Mouse (Mus musculus) limb, embryonic 11.5 days (tissue): ENCODE results near the gene Gm17606. TPM values are rescaled to one million over a fixed set of nuclear protein-coding genes. Genes with fewer than 3 reads are reported as not detected.
A peak's percentile ranks its signal among the peaks of the same experiment; 100 is the strongest.

Source experiments
- ATAC-seq: fragments of 200-750 bp; cut with Nextera tagmentation; 2 replicates; pipeline ENCODE4 v1.8.0; 2017; ENCODE audit warnings: low read depth; ENCODE audit not compliant: insufficient number of reproducible peaks, low FRiP score, low TSS enrichment
- DNase-seq: peaks from one replicate; pipeline ENCODE4 v3.0.0-alpha.2; 2015; ENCODE audit warnings: low spot score
- H3K27ac ChIP-seq: fragments of 300-500 bp; sonication (generic); replicated peaks from 2 replicates; pipeline ENCODE4 v1.5.1; 2014; ENCODE audit warnings: low read depth, mild to moderate bottlenecking, low read length
- H3K27me3 ChIP-seq: fragments of 300-500 bp; sonication (generic); 2 replicates; pipeline ENCODE4 v1.6.1; 2014; ENCODE audit warnings: mild to moderate bottlenecking, low read length, mixed read lengths; ENCODE audit not compliant: control insufficient read depth, insufficient read depth
- H3K36me3 ChIP-seq: fragments of 300-500 bp; sonication (generic); 2 replicates; pipeline ENCODE4 v1.6.1; 2014; ENCODE audit warnings: mild to moderate bottlenecking, low read length, moderate library complexity, mixed read lengths; ENCODE audit not compliant: control insufficient read depth, insufficient read depth
- H3K4me1 ChIP-seq: fragments of 300-500 bp; sonication (generic); 2 replicates; pipeline ENCODE4 v1.6.1; 2014; ENCODE audit warnings: low read length, mixed read lengths; ENCODE audit not compliant: control insufficient read depth, insufficient read depth
- H3K4me2 ChIP-seq: fragments of 300-500 bp; sonication (generic); 2 replicates; pipeline ENCODE4 v1.6.1; 2014; ENCODE audit warnings: low read depth, mild to moderate bottlenecking, moderate library complexity; ENCODE audit not compliant: severe bottlenecking
- H3K4me3 ChIP-seq: fragments of 300-500 bp; sonication (generic); 2 replicates; pipeline ENCODE4 v1.5.1; 2014; ENCODE audit warnings: low read depth, low read length
- H3K9ac ChIP-seq: fragments of 300-500 bp; sonication (generic); 2 replicates; pipeline ENCODE4 v1.6.1; 2014; ENCODE audit warnings: mild to moderate bottlenecking, low read length
- H3K9me3 ChIP-seq: fragments of 300-500 bp; sonication (generic); 2 replicates; pipeline ENCODE4 v1.6.1; 2016; ENCODE audit warnings: low read length; ENCODE audit not compliant: control insufficient read depth
- WGBS: fragments of 180-500 bp; shearing (Covaris S2); extraction: QIAGEN DNeasy Blood & Tissue Kit; methylation state at CpG from one replicate; pipeline ENCODE4 v1.1.7; 2014; 5-methylcytosine and 5-hydroxymethylcytosine counted together
- polyA plus RNA-seq: library from polyadenylated mRNA; unstranded; fragments of >200 nt; fragmentation: Nextera tagmentation; extraction: Ambion mirVana; gene quantifications from 2 replicates; pipeline ENCODE4 v1.2.1, GENCODE M21; 2014

The Gm17606 gene
- polyA plus RNA-seq, 1 experiment from 2014 or later = not detected

- no peak for ATAC-seq
- no peak overlapping the region for H3K4me2 ChIP-seq
- peaks cover 11% of the 10 kb centered on the region; the same call in 1 of the 2 replicates for H3K36me3 ChIP-seq
- no peaks in the 10 kb centered on the region for H3K9me3 ChIP-seq
- H3K27me3 ChIP-seq = no peaks in the 10 kb centered on the region
- 84% methylated on average over 11 of the region's 11 CpGs for WGBS
- H3K4me3 ChIP-seq = no peak overlapping the region
- no peak for DNase-seq
- no peak overlapping the region for H3K27ac ChIP-seq
- no peaks in the 10 kb centered on the region for H3K4me1 ChIP-seq
- no peak overlapping the region for H3K9ac ChIP-seq
These were observed 10.0 kb upstream of the Gm17606 start for GRCm38 (mm10) chr14:54630583-54631239.

GRCm38 (mm10) chr14:54631240-54631599 lies 9.5 kb upstream of the Gm17606 start:
- peaks cover 11% of the 10 kb centered on the region; the same call in 1 of the 2 replicates for H3K36me3 ChIP-seq
- no peak overlapping the region for H3K4me2 ChIP-seq
- H3K9me3 ChIP-seq = no peaks in the 10 kb centered on the region
- no peak overlapping the region for H3K9ac ChIP-seq
- H3K27ac ChIP-seq = no peak overlapping the region
- H3K27me3 ChIP-seq = no peaks in the 10 kb centered on the region
- H3K4me1 ChIP-seq = no peaks in the 10 kb centered on the region
- WGBS = 82% methylated on average over 4 of the region's 4 CpGs
- no peak overlapping the region for H3K4me3 ChIP-seq
- ATAC-seq (no peak), DNase-seq (no peak)

GRCm38 (mm10) chr14:54632252-54632651 lies 8.5 kb upstream of the Gm17606 start:
- H3K9ac ChIP-seq = no peak overlapping the region
- H3K4me2 ChIP-seq = no peak overlapping the region
- H3K4me1 ChIP-seq = no peaks in the 10 kb centered on the region
- H3K9me3 ChIP-seq = no peaks in the 10 kb centered on the region
- H3K4me3 ChIP-seq = no peak overlapping the region
- no peak overlapping the region for H3K27ac ChIP-seq
- DNase-seq (no peak), ATAC-seq (no peak)
- peaks cover 11% of the 10 kb centered on the region; the same call in 1 of the 2 replicates for H3K36me3 ChIP-seq
- WGBS = 88% methylated on average over 37 of the region's 37 CpGs
- no peaks in the 10 kb centered on the region for H3K27me3 ChIP-seq

- ATAC-seq = no peak
- WGBS = 85% methylated on average over 4 of the region's 4 CpGs
- Histone ChIP-seq H3K9ac (no peak overlapping the region), H3K27me3 (no peaks in the 10 kb centered on the region), H3K4me2 (no peak overlapping the region), H3K27ac (no peak overlapping the region), H3K9me3 (no peaks in the 10 kb centered on the region), H3K4me1 (peaks cover 3% of the 10 kb centered on the region; the same call in 1 of the 2 replicates), H3K4me3 (no peak overlapping the region), H3K36me3 (peaks cover 15% of the 10 kb centered on the region; the same call in 1 of the 2 replicates)
- DNase-seq = no peak
These were observed 6.6 kb upstream of the Gm17606 start for GRCm38 (mm10) chr14:54634182-54634581.

- DNase-seq = peak; percentile 76
These were observed 3.8 kb upstream of the Gm17606 start for GRCm38 (mm10) chr14:54636954-54637353.

GRCm38 (mm10) chr14:54638210-54638609 lies 2.5 kb upstream of the Gm17606 start:
- H3K4me2 ChIP-seq = no peak overlapping the region
- no peak overlapping the region for H3K9ac ChIP-seq
- whole genome bisulfite sequencing = 82% methylated on average over 5 of the region's 5 CpGs
- H3K4me1 ChIP-seq = peaks cover 14% of the 10 kb centered on the region
- no peak overlapping the region for H3K4me3 ChIP-seq
- H3K27ac ChIP-seq = no peak overlapping the region
- no peaks in the 10 kb centered on the region for H3K9me3 ChIP-seq
- ATAC-seq = no peak
- peaks cover 18% of the 10 kb centered on the region; the same call in 1 of the 2 replicates for H3K36me3 ChIP-seq
- no peak for DNase-seq
- H3K27me3 ChIP-seq = no peaks in the 10 kb centered on the region

More at GRCm38 (mm10) chr14:54636954-54637353, 3.8 kb upstream of the Gm17606 start:
- H3K36me3 ChIP-seq = peaks cover 15% of the 10 kb centered on the region; the same call in 1 of the 2 replicates
- H3K27me3 ChIP-seq = no peaks in the 10 kb centered on the region
- no peak overlapping the region for H3K4me3 ChIP-seq
- H3K4me1 ChIP-seq = peaks cover 14% of the 10 kb centered on the region
- no peak overlapping the region for H3K4me2 ChIP-seq
- WGBS = 59% methylated on average over 8 of the region's 8 CpGs
- no peaks in the 10 kb centered on the region for H3K9me3 ChIP-seq
- ATAC-seq = no peak
- no peak overlapping the region for H3K9ac ChIP-seq
- no peak overlapping the region for H3K27ac ChIP-seq

- WGBS = 7% methylated on average over 4 of the region's 4 CpGs
- H3K27ac ChIP-seq = no peak overlapping the region
- H3K27me3 ChIP-seq = no peaks in the 10 kb centered on the region
- H3K4me2 ChIP-seq = peak overlapping the region; percentile 89
- H3K4me1 ChIP-seq = peaks cover 14% of the 10 kb centered on the region
- DNase-seq = no peak
- peak overlapping the region; percentile 82 for H3K4me3 ChIP-seq
- no peak for ATAC-seq
- H3K36me3 ChIP-seq = peaks cover 27% of the 10 kb centered on the region
- H3K9ac ChIP-seq = peak overlapping the region; percentile 94
- no peaks in the 10 kb centered on the region for H3K9me3 ChIP-seq
These were observed 631 bp upstream of the Gm17606 start for GRCm38 (mm10) chr14:54640121-54640520.

GRCm38 (mm10) chr14:54641305-54641969 lies 685 bp downstream of the Gm17606 start, which contains the start of gene Cdh24:
Gene Cdh24 (minus strand): TSS chr14:54641364.
- Histone ChIP-seq H3K9me3 (no peaks in the 10 kb centered on the region), H3K4me3 (peak within 1 kb of the TSS; percentile 82), H3K4me1 (peaks cover 14% of the 10 kb centered on the region), H3K4me2 (peak within 1 kb of the TSS; percentile 89), H3K27ac (peak within 1 kb of the TSS; percentile 73), H3K9ac (peak within 1 kb of the TSS; percentile 94), H3K27me3 (no peaks in the 10 kb centered on the region), H3K36me3 (peaks cover 36% of the 10 kb centered on the region)
- peak; percentile 88 for ATAC-seq
- under 1% methylated on average over 44 of the region's 52 CpGs for WGBS
- peak; percentile 97 for DNase-seq
